Comparison of ENCODE assay signal across 8 mouse cellular contexts in the genomic region with DNA sequence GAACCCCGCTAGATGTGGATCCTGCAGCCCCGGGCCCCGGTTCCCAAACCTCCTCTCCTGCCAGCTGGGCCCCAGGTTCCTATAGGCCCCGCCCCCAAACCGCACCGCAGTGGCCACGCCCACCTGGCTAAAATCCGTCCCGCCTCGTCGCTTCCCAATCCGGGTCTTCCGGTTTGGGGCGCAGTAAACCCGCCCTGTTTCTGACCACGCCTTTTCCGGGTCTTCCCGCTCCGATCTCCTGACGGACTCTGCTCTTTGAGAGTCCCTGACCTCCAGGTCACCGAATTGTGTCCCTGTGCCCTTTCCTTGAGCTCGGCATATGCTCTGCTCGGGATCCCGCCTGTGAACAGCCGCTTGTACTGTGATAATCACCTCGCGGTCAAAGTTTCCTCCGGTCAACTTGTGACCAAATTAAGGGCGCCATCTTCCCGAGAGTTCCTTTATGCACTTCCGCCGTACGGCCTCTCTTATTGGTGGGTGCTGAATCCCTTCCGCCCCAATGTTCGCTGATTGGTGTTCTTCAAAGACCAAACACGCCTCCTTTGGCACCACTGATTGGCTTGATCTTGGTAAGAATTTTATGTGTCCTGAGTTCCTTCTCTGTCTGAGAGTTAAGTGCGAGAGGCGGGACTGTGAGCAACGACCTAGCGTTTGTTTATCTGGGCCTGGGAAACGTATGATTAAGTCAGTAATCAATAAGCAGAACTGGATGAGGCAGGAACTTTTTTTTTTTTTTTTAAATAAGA. TPM values are rescaled to one million over a fixed set of nuclear protein-coding genes. Genes with fewer than 3 reads are reported as not detected.
DNase-seq lines count a peak whose midpoint lies in the region; ATAC-seq and TF ChIP-seq lines count a peak whose summit lies in the region.

A gene (minus strand): TSS at position 440 of the 746 bp plus-strand sequence.

- H3K4me1 ChIP-seq in embryonic facial prominence, embryonic 13.5 days: peaks cover 33% of the 10 kb centered on the region
- H3K4me1 ChIP-seq in kidney, adult 2 months (ENCODE audit: control insufficient read depth, insufficient read depth, low read length): peaks cover 11% of the 10 kb centered on the region; the same call in 1 of the 2 replicates
- peaks cover 36% of the 10 kb centered on the region for H3K4me1 ChIP-seq in limb, embryonic 12.5 days (replicated peaks)
- peaks cover 33% of the 10 kb centered on the region for H3K4me1 ChIP-seq in midbrain, embryonic 15.5 days
- peaks cover 17% of the 10 kb centered on the region; the same call in 1 of the 2 replicates for H3K4me1 ChIP-seq in spleen, adult 2 months (ENCODE audit: control insufficient read depth, insufficient read depth, insufficient read length)

- H3K36me3 ChIP-seq in embryonic facial prominence, embryonic 13.5 days: peaks cover 35% of the 10 kb centered on the region
- H3K36me3 ChIP-seq in kidney, adult 2 months (ENCODE audit: control insufficient read depth, insufficient read depth, low read length): no peaks in the 10 kb centered on the region
- peaks cover 40% of the 10 kb centered on the region for H3K36me3 ChIP-seq in limb, embryonic 12.5 days
- H3K36me3 ChIP-seq in midbrain, embryonic 15.5 days (replicated peaks): 0 out of 2 replicates have a peak, but pooled peaks cover 3% of the 10 kb centered on the region
- H3K36me3 ChIP-seq in spleen, adult 2 months (ENCODE audit: control insufficient read depth, insufficient read depth, low read length): no peaks in the 10 kb centered on the region

- peak; percentile 96 for DNase-seq in 3134 (ENCODE audit: extremely low read depth, insufficient read length, low spot score)
- peak; percentile 97 for DNase-seq in adrenal gland, postnatal 36 days
- DNase-seq in heart, adult 18-20 months: peak; percentile 98 to 99
- DNase-seq in kidney, adult 2 months: peak; percentile 99
- peak; percentile 97 to 99 for DNase-seq in spleen, adult 2 months (ENCODE audit: low read depth in 1 of 2, low spot score in 2 of 2)

- no peaks in the 10 kb centered on the region for H3K27me3 ChIP-seq in embryonic facial prominence, embryonic 13.5 days
- no peaks in the 10 kb centered on the region for H3K27me3 ChIP-seq in kidney, adult 2 months (replicated peaks; ENCODE audit: control insufficient read depth, insufficient read depth, low read length)
- H3K27me3 ChIP-seq in limb, embryonic 12.5 days: no peaks in the 10 kb centered on the region
- no peaks in the 10 kb centered on the region for H3K27me3 ChIP-seq in midbrain, embryonic 15.5 days (replicated peaks)
- no peaks in the 10 kb centered on the region for H3K27me3 ChIP-seq in spleen, adult 2 months (ENCODE audit: control insufficient read depth, insufficient read depth, low read length)

- peak within 1 kb of the TSS; percentile 86 for H3K27ac ChIP-seq in embryonic facial prominence, embryonic 13.5 days
- H3K27ac ChIP-seq in kidney, adult 2 months (ENCODE audit: insufficient read depth, low read depth, low read length): peak within 1 kb of the TSS; percentile 99
- H3K27ac ChIP-seq in limb, embryonic 12.5 days: peak within 1 kb of the TSS; percentile 84
- H3K27ac ChIP-seq in midbrain, embryonic 15.5 days: peak within 1 kb of the TSS; percentile 89
- H3K27ac ChIP-seq in spleen, adult 2 months (ENCODE audit: insufficient read depth, low read length): peak within 1 kb of the TSS; percentile 98

- H3K9ac ChIP-seq in embryonic facial prominence, embryonic 13.5 days: peak within 1 kb of the TSS; percentile 88
- H3K9ac ChIP-seq in limb, embryonic 12.5 days (replicated peaks): peak within 1 kb of the TSS; percentile 83
- H3K9ac ChIP-seq in midbrain, embryonic 15.5 days: peak within 1 kb of the TSS; percentile 95

- TF ChIP-seq POLR2A in kidney, adult 2 months (IDR thresholded peaks at IDR 0.05; ENCODE audit: low read depth, low read length): no peak
- TF ChIP-seq POLR2A in spleen, adult 2 months (IDR thresholded peaks at IDR 0.05; ENCODE audit: low read depth, low read length): peak; percentile 89

- peak within 1 kb of the TSS; percentile 97 for H3K4me2 ChIP-seq in embryonic facial prominence, embryonic 13.5 days
- H3K4me2 ChIP-seq in limb, embryonic 12.5 days: peak within 1 kb of the TSS; percentile 94
- peak within 1 kb of the TSS; percentile 95 for H3K4me2 ChIP-seq in midbrain, embryonic 15.5 days

- H3K4me3 ChIP-seq in embryonic facial prominence, embryonic 13.5 days: peak within 1 kb of the TSS; percentile 75
- H3K4me3 ChIP-seq in kidney, adult 2 months (ENCODE audit: insufficient read depth, low read depth, low read length): peak within 1 kb of the TSS; percentile 78
- peak within 1 kb of the TSS; percentile 72 for H3K4me3 ChIP-seq in limb, embryonic 12.5 days (replicated peaks)
- H3K4me3 ChIP-seq in midbrain, embryonic 15.5 days: peak within 1 kb of the TSS; percentile 78
- peak within 1 kb of the TSS; percentile 88 for H3K4me3 ChIP-seq in spleen, adult 2 months (ENCODE audit: extremely low read depth, insufficient read depth, insufficient read length)

- no peak for TF ChIP-seq CTCF in kidney, adult 2 months (conservative IDR thresholded peaks at IDR 0.05; ENCODE audit: insufficient read depth, insufficient read length, low read depth, low read length)
- no peak for TF ChIP-seq CTCF in spleen, adult 2 months (IDR thresholded peaks at IDR 0.05; ENCODE audit: extremely low read depth, insufficient read depth, insufficient read length, insufficient replicate concordance)

- no peaks in the 10 kb centered on the region for H3K9me3 ChIP-seq in embryonic facial prominence, embryonic 13.5 days
- no peaks in the 10 kb centered on the region for H3K9me3 ChIP-seq in limb, embryonic 12.5 days
- H3K9me3 ChIP-seq in midbrain, embryonic 15.5 days: no peaks in the 10 kb centered on the region

- ATAC-seq in embryonic facial prominence, embryonic 13.5 days (ENCODE audit: insufficient number of reproducible peaks, insufficient read depth, low FRiP score, low TSS enrichment, low read depth): peak; percentile 87
- peak; percentile 91 for ATAC-seq in limb, embryonic 12.5 days (ENCODE audit: insufficient number of reproducible peaks, insufficient read depth, low FRiP score, low TSS enrichment, low read depth)
- peak; percentile 95 for ATAC-seq in midbrain, embryonic 15.5 days (replicated peaks)

- WGBS in embryonic facial prominence, embryonic 13.5 days: under 1% methylated on average over 41 of the region's 41 CpGs
- under 1% methylated on average over 41 of the region's 41 CpGs for WGBS in kidney, adult 2 months
- WGBS in limb, embryonic 12.5 days: under 1% methylated on average over 41 of the region's 41 CpGs
- under 1% methylated on average over 41 of the region's 41 CpGs for WGBS in midbrain, embryonic 15.5 days
- WGBS in spleen, adult 2 months: under 1% methylated on average over 41 of the region's 41 CpGs

RNA-seq across cellular contexts. Expression of the gene that starts here (rescaled TPM):
- total RNA-seq in adrenal gland, postnatal 36 days (2021): 10 to 100 TPM; 45.6 to 47.8 TPM
- polyA plus RNA-seq in embryonic facial prominence, embryonic 13.5 days (2015; fragmentation: Nextera tagmentation; extraction: Ambion mirVana): 33.3 and 33.8 TPM in 2 replicates
- total RNA-seq in heart, adult 18-20 months (2021): 10 to 100 TPM in 1 of 2 experiments, 1 to 10 TPM in 1; 9.1 to 14.1 TPM
- polyA plus RNA-seq in kidney, adult 2 months (2012; rRNA removed): 84.2 and 86.6 TPM in 2 replicates
- 21.1 and 28.5 TPM in 2 replicates for polyA plus RNA-seq in limb, embryonic 12.5 days (2016; fragmentation: Nextera tagmentation; extraction: Ambion mirVana)
- polyA plus RNA-seq in midbrain, embryonic 15.5 days (2015; fragmentation: Nextera tagmentation; extraction: Ambion mirVana): 66.9 and 68.2 TPM in 2 replicates
- 90.3 and 131 TPM in 2 replicates for polyA plus RNA-seq in spleen, adult 2 months (2012; rRNA removed)

Comparison
In these comparisons a context has a peak if more than half of its experiments do, and no peak if none do; other contexts are left out.
1. Peak in every context shown above with its lines: DNase-seq, ATAC-seq, H3K4me3 ChIP-seq and H3K27ac ChIP-seq.